Mouse (Mus musculus): Measurements from ENCODE around the gene Fam198a. TPM values are rescaled to one million over a fixed set of nuclear protein-coding genes. Genes with fewer than 3 reads are reported as not detected.

Gene Fam198a
- 0.23 and 0.31 TPM in 2 replicates for polyA plus RNA-seq (2012; ENCODE audit: low replicate concordance)

DNA sequence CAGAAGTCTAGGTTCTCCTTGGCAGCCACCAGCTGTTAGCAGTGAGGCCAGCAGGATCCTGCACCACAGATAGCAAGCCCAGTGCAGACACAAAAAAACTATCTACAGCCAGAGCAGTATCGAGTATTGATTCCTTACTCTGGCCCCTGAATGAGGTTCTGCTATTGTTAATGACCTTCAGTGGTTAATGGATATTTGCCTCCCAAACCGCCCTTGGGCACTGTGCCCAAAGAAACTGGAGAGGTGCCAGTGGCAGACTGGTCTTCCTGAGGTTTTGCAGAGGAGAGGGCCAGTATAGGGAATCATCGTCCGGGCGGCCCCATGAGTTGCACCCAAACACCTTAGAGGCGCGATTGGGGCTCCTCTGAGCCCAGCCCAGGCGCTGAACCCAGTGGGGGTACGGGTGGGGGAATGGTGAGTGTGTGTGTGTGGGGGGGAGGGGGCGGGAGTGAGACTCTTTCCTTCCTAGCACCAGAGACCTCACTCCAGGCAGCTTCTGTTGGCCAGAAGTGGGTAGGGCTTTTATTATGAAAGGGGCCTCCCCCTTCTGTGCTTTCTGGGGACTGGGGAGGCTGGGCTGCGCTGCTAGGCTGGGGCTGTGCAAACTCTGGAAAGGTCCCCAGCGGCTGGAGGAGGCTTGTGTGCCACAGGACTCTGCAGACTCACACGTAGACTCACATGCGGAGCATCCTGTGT lies at the start of gene Fam198a:
Gene Fam198a (plus strand): TSS at position 571 of the 696 bp plus-strand sequence.

DNA sequence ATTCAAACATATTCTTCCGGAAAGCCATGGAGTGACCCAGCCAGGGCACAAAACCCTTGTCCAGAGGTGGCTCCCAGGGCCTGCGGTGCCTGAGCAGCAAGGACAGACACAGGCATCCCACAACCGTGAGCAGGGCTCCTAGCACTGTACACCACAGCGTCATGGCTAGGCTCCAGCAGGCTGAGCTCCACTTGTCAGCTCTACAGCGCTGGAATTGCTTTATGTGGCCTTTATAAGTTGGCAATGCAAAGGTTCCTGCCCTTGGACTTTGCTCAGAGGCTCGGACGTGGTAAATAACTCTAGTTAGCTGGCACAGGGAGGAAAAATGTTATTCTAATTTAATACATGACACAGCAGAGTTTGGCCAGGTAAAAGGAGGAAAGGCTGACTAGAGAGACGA lies 34.7 kb upstream of the Fam198a start, which contains the start of gene Cyp8b1:
Gene Cyp8b1 (minus strand): TSS at position 204 of the 400 bp plus-strand sequence.

DNA sequence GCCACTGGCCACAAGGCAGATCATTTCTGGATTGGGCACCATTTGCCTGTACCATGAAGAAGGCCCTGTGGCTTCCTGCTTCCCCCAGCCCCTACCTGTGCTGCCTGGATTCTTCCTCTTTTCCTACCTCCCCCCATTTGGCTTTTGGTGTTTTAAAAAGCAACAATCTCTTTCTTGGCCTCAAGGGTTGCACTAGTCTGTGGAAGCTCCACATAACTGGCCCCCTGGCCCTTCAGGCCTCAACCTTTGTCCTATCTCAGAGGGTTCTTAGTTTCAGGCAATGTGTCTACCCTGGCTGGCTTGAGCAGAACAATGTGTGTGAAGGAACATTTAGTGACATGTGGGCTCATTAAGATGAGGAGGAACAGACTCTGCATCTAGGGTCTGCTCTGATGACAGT lies 46.2 kb downstream of the Fam198a start, which contains the start of gene Pomgnt2:
Gene Pomgnt2 (minus strand): TSS at position 101 of the 400 bp plus-strand sequence.

Other genes starting within 250 kb of the Fam198a start
- gene Sec22c, start 245.5 kb upstream of the Fam198a start, polyA plus RNA-seq (2012; ENCODE audit: low replicate concordance): 11.5 and 19.4 TPM in 2 replicates
- 8.2 and 9.0 TPM in 2 replicates for gene Ss18l2, start 240.7 kb upstream of the Fam198a start, polyA plus RNA-seq (2012; ENCODE audit: low replicate concordance)
- 46.0 and 57.6 TPM in 2 replicates for gene Nktr, start 231.8 kb upstream of the Fam198a start, polyA plus RNA-seq (2012; ENCODE audit: low replicate concordance)
- gene Zfp651, start 191.7 kb upstream of the Fam198a start, polyA plus RNA-seq (2012; ENCODE audit: low replicate concordance): 0.47 and 2.0 TPM in 2 replicates
- gene Klhl40, start 173.4 kb upstream of the Fam198a start, polyA plus RNA-seq (2012; ENCODE audit: low replicate concordance): not detected in 2 replicates
- gene Hhatl, start 158.5 kb upstream of the Fam198a start, polyA plus RNA-seq (2012; ENCODE audit: low replicate concordance): not detected in 2 replicates
- gene Ccdc13, start 111.5 kb upstream of the Fam198a start, polyA plus RNA-seq (2012; ENCODE audit: low replicate concordance): not detected in 2 replicates
- 10.0 and 11.7 TPM in 2 replicates for gene Higd1a, start 92.6 kb upstream of the Fam198a start, polyA plus RNA-seq (2012; ENCODE audit: low replicate concordance)
- 2.3 and 3.8 TPM in 2 replicates for gene Ackr2, start 52.6 kb upstream of the Fam198a start, polyA plus RNA-seq (2012; ENCODE audit: low replicate concordance)
- gene Cyp8b1, start 34.7 kb upstream of the Fam198a start, polyA plus RNA-seq (2012; ENCODE audit: low replicate concordance): not detected in 2 replicates
- 0.30 and 1.0 TPM in 2 replicates for gene Pomgnt2, start 46.1 kb downstream of the Fam198a start, polyA plus RNA-seq (2012; ENCODE audit: low replicate concordance)
- 36.6 and 78.4 TPM in 2 replicates for gene Snrk, start 166.3 kb downstream of the Fam198a start, polyA plus RNA-seq (2012; ENCODE audit: low replicate concordance)

Data from hematopoietic multipotent progenitor cell, adult 10-12 weeks (in vitro differentiated cells).